Mouse (Mus musculus) kidney, postnatal 25 days (tissue): Measurements from ENCODE around the gene Rundc1.
"Not testable (repeated sequence)": the region's sequence is repeated elsewhere in the genome, so short reads cannot be mapped to it uniquely, and the experiment has no call there.

ENCODE experiments used
- DNase-seq, 2 experiments: peaks; one replicate each; pipeline ENCODE4 v3.0.0; 2021; ENCODE audit warnings: mixed read lengths in 2 of 2

The Rundc1 gene

GRCm38 (mm10) chr11:101424925-101425813 is at the start of gene Rundc1, which contains the start of gene Ptges3l:
Gene Rundc1, plus strand, starts transcription at chr11:101425085.
Gene Ptges3l, minus strand, starts transcription at chr11:101425333.
- peak; percentile 99 for DNase-seq

GRCm38 (mm10) chr11:101378196-101378595 is 46.7 kb upstream of the Rundc1 start:
- DNase-seq, result peak in 1 of 2 experiments; percentile 65

- peak; percentile 38 to 81 for DNase-seq
Measured at GRCm38 (mm10) chr11:101378926-101379325, 46.0 kb upstream of the Rundc1 start.

- DNase-seq, result no peak
Measured at GRCm38 (mm10) chr11:101381817-101382216, 43.1 kb upstream of the Rundc1 start.

- DNase-seq, result peak; percentile 89 to 90
Measured at GRCm38 (mm10) chr11:101395110-101395509, 29.8 kb upstream of the Rundc1 start.

- no peak for DNase-seq
Measured at GRCm38 (mm10) chr11:101415306-101415705, 9.6 kb upstream of the Rundc1 start.

GRCm38 (mm10) chr11:101416433-101417100 is 8.3 kb upstream of the Rundc1 start:
- DNase-seq, result no peak

GRCm38 (mm10) chr11:101417101-101417855 is 7.6 kb upstream of the Rundc1 start, which contains the start of gene Aarsd1:
Gene Aarsd1, minus strand, starts transcription at chr11:101417615.
- DNase-seq, result peak; percentile 89 to 91

- DNase-seq, result no peak
Measured at GRCm38 (mm10) chr11:101418991-101419390, 5.9 kb upstream of the Rundc1 start.

- peak; percentile 35 to 45 for DNase-seq
Measured at GRCm38 (mm10) chr11:101419610-101420009, 5.3 kb upstream of the Rundc1 start.

- DNase-seq, result no peak
Measured at GRCm38 (mm10) chr11:101420148-101420547, 4.7 kb upstream of the Rundc1 start.

GRCm38 (mm10) chr11:101424105-101424851 is 607 bp upstream of the Rundc1 start, which contains the start of gene Gm27029:
Gene Gm27029, minus strand, starts transcription at chr11:101424796.
- peak in 1 of 2 experiments; percentile 60 for DNase-seq

GRCm38 (mm10) chr11:101426165-101426564 is 1.3 kb downstream of the Rundc1 start:
- no peak for DNase-seq

GRCm38 (mm10) chr11:101431327-101431726 is 6.4 kb downstream of the Rundc1 start:
- no peak for DNase-seq

- DNase-seq, result no peak
Measured at GRCm38 (mm10) chr11:101433396-101433795, 8.5 kb downstream of the Rundc1 start.

GRCm38 (mm10) chr11:101435831-101436230 is 10.9 kb downstream of the Rundc1 start:
- no peak for DNase-seq

GRCm38 (mm10) chr11:101436916-101437315 is 12.0 kb downstream of the Rundc1 start:
- DNase-seq, result no peak

- not testable (repeated sequence) for DNase-seq
Measured at GRCm38 (mm10) chr11:101438006-101438405, 13.1 kb downstream of the Rundc1 start.

- not testable (repeated sequence) for DNase-seq
Measured at GRCm38 (mm10) chr11:101441450-101442126, 16.7 kb downstream of the Rundc1 start.

- peak; percentile 96 to 99 for DNase-seq
Measured at GRCm38 (mm10) chr11:101442127-101442693, 17.3 kb downstream of the Rundc1 start, which contains the start of gene Rpl27. Gene Rpl27, plus strand, starts transcription at chr11:101442298.

- no peak for DNase-seq
Measured at GRCm38 (mm10) chr11:101442760-101443159, 17.9 kb downstream of the Rundc1 start.
